Mouse (Mus musculus) myocyte (in vitro differentiated cells): ENCODE data around the gene Psmg1. TPM values are rescaled to one million over a fixed set of nuclear protein-coding genes. Genes with fewer than 3 reads are reported as not detected.

Source experiments
- H3K27me3 ChIP-seq: one replicate; pipeline ENCODE4 v1.6.1; 2011; ENCODE audit not compliant: control insufficient read depth, insufficient read depth, insufficient read length
- H3K36me3 ChIP-seq: one replicate; pipeline ENCODE4 v1.6.1; 2011; ENCODE audit not compliant: control insufficient read depth, insufficient read depth
- H3K4me2 ChIP-seq: one replicate; pipeline ENCODE4 v1.6.1; 2011; ENCODE audit warnings: low read depth, control low read depth
- H3K4me3 ChIP-seq: one replicate; pipeline ENCODE4 v1.5.1; 2011; ENCODE audit warnings: mild to moderate bottlenecking, control low read depth, moderate library complexity
- H3K79me2 ChIP-seq: one replicate; pipeline ENCODE4 v1.6.1; 2011; ENCODE audit not compliant: control insufficient read depth, insufficient read depth
- H3ac ChIP-seq: one replicate; pipeline ENCODE4 v1.6.1; 2011; ENCODE audit not compliant: control insufficient read depth, insufficient read length
- CEBPB ChIP-seq: IDR thresholded peaks from 2 replicates; pipeline ENCODE4 v1.6.1; 2011; ENCODE audit warnings: mild to moderate bottlenecking, moderate library complexity; ENCODE audit not compliant: poor library complexity, insufficient read depth, severe bottlenecking
- E2F4 ChIP-seq: IDR thresholded peaks from one replicate; pipeline ENCODE4 v1.6.1; 2011; ENCODE audit warnings: mild to moderate bottlenecking, control low read depth, moderate library complexity; ENCODE audit not compliant: insufficient read depth
- MAX ChIP-seq: IDR thresholded peaks from one replicate; pipeline ENCODE4 v1.6.1; 2011; ENCODE audit warnings: low read depth, mild to moderate bottlenecking, control low read depth
- MYOD1 ChIP-seq, 3 experiments: IDR thresholded peaks; one replicate each; pipeline ENCODE4 v1.6.1; 2011; ENCODE audit warnings: control low read depth in 2 of 3, low read depth in 2 of 3, mild to moderate bottlenecking in 2 of 3, moderate library complexity in 1 of 3; ENCODE audit not compliant: insufficient read length in 2 of 3, control insufficient read depth in 1 of 3
- MYOG ChIP-seq, 3 experiments: IDR thresholded peaks; one replicate each; pipeline ENCODE4 v1.6.1; 2011; ENCODE audit warnings: control low read depth in 2 of 3, low read depth in 2 of 3, mild to moderate bottlenecking in 2 of 3; ENCODE audit not compliant: insufficient read length in 2 of 3, control insufficient read depth in 1 of 3, insufficient read depth in 1 of 3
- POLR2A ChIP-seq: IDR thresholded peaks from one replicate; pipeline ENCODE4 v1.6.1; 2011; ENCODE audit warnings: low read depth, mild to moderate bottlenecking, control low read depth, moderate library complexity; ENCODE audit not compliant: insufficient read length
- POLR2AphosphoS2 ChIP-seq: IDR thresholded peaks from one replicate; pipeline ENCODE4 v1.6.1; 2011; ENCODE audit warnings: low read depth, control low read depth; ENCODE audit not compliant: insufficient read length
- REST ChIP-seq: IDR thresholded peaks from one replicate; pipeline ENCODE4 v1.6.1; 2011; ENCODE audit warnings: mild to moderate bottlenecking, control low read depth, moderate library complexity; ENCODE audit not compliant: insufficient read depth, insufficient read length
- SRF ChIP-seq: IDR thresholded peaks from one replicate; pipeline ENCODE4 v1.6.1; 2011; ENCODE audit warnings: low read depth; ENCODE audit not compliant: control insufficient read depth, insufficient read length
- TCF12 ChIP-seq: IDR thresholded peaks from one replicate; pipeline ENCODE4 v1.6.1; 2011; ENCODE audit warnings: mild to moderate bottlenecking, control low read depth; ENCODE audit not compliant: poor library complexity, insufficient read depth, severe bottlenecking
- TCF3 ChIP-seq: IDR thresholded peaks from one replicate; pipeline ENCODE4 v1.6.1; 2011; ENCODE audit warnings: low read depth, control low read depth; ENCODE audit not compliant: insufficient read length
- USF1 ChIP-seq: IDR thresholded peaks from one replicate; pipeline ENCODE4 v1.6.1; 2011; ENCODE audit warnings: low read depth, mild to moderate bottlenecking, control low read depth, moderate library complexity
- polyA plus RNA-seq: library from polyadenylated mRNA; unstranded; fragments of >200 nt; fragmentation: generic; extraction: Trizol; gene quantifications from one replicate; pipeline ENCODE4 v1.2.1, GENCODE M21; 2012; ENCODE audit warnings: missing spikeins

The Psmg1 gene
- polyA plus RNA-seq, 1 experiment = 38.5 TPM

DNA sequence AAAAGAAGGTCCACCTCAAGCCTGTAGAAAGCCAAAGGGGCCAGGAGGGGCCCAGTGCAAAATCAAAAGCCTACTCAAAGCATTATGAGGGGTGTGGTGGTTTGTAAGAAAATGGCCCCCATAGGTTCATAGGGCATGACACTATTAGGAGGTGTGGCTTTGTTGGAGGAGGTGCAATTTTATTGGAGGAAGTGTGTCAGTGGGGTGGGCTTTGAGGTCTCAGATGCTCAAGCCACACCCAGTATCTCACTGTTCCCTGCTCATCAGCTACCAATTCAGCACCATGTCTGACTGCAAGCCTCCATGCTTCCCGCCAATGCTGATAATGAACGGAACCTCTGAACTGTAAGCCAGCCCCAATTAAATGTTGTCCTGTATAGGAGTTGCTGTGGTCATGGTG lies 39.3 kb downstream of the Psmg1 start:
- Histone ChIP-seq H3ac (no peak overlapping the region), H3K27me3 (no peaks in the 10 kb centered on the region), H3K36me3 (no peaks in the 10 kb centered on the region), H3K4me3 (no peak overlapping the region), H3K4me2 (no peak overlapping the region), H3K79me2 (no peaks in the 10 kb centered on the region)
- TF ChIP-seq MYOD1 (IDR thresholded peaks at IDR 0.05; ENCODE audit: control insufficient read depth in 1 of 3, insufficient read length in 2 of 3, low read depth in 2 of 3) (no peak), TCF3 (no peak), E2F4 (no peak), POLR2A (no peak), TCF12 (no peak), USF1 (no peak), MAX (no peak)

DNA sequence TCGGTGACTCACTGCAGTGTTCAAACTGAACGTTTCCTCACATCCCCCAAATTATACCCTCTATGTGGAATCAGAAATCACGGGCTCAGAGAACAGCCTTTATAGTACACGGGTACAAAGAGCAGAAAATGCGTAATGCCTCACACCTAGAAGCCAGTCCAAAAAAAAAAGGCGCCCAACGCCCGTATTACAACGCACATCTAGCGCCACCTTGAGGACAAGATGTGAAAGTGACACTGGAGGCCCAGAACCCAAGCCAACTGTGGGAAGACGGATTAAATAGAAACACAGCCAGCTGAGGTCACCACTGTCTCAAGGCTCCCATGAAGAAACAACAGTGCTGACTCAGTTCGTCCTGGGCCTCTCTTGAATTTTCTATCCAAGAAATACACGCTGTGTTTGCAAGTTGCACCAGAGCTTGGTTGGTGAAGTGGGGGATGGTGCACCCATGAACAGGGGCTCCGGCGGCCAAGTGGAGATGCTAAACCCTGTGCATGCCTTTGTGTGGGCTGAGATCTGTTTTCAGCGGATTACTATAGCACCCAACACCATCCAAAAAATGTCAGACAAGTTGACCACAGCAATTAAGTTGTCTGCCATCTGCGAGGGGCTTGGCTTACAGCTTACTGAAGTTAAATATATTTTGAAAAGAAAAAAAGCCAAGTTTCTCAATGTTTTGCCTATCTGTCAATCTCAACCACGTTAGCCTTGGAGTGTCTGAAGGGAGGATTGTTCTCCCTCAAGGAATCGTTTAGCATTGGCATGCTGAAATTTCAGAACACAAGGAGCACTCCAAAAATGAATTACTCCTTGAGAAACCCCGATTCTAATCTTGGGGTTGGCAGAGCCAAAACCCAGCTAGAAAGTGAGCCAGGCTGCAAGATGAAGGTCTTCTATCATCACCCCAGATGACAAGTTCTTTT lies 45.1 kb downstream of the Psmg1 start:
- no peaks in the 10 kb centered on the region for H3K79me2 ChIP-seq
- peak overlapping the region; percentile 59 for H3K4me2 ChIP-seq
- no peaks in the 10 kb centered on the region for H3K27me3 ChIP-seq
- TF ChIP-seq CEBPB (peak; percentile 9; the same call in 1 of the 2 replicates), E2F4 (peak; percentile 9), TCF12 (no peak)
- no peak overlapping the region for H3ac ChIP-seq
- H3K4me3 ChIP-seq = no peak overlapping the region
- no peaks in the 10 kb centered on the region for H3K36me3 ChIP-seq

DNA sequence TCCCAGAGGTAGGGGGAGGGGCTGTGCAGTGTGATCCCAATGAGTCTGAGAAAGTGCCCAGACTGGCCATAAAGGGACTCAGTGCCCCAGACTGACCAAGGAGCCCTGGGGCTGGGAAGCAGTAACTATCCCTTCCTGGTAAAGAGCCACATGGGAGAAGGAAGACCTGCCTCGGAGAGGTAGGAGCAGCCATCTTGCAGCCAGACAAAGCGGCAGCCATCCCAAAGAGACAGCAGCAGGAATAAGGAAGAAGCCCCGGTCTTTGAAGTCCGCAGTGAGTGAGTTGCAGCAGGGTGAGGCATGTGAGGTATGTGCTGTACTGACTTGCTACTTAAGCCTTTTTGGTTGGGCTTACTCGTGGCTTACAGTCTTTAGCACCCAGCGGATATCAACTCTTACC lies 47.6 kb downstream of the Psmg1 start:
- TF ChIP-seq TCF12 = no peak
- no peak for TF ChIP-seq MYOG (IDR thresholded peaks at IDR 0.05; ENCODE audit: control insufficient read depth in 1 of 3, insufficient read depth in 1 of 3, insufficient read length in 2 of 3, low read depth in 2 of 3)
- no peak for TF ChIP-seq E2F4
- no peak for TF ChIP-seq POLR2AphosphoS2
- TF ChIP-seq POLR2A = no peak
- TF ChIP-seq CEBPB = no peak
- TF ChIP-seq MAX = no peak
- TF ChIP-seq REST = no peak
- no peak for TF ChIP-seq MYOD1 (IDR thresholded peaks at IDR 0.05; ENCODE audit: control insufficient read depth in 1 of 3, insufficient read length in 2 of 3, low read depth in 2 of 3)
- no peak for TF ChIP-seq TCF3
- TF ChIP-seq USF1 = no peak
- TF ChIP-seq SRF = no peak
- H3ac ChIP-seq = no peak overlapping the region
- no peak overlapping the region for H3K4me3 ChIP-seq
- no peaks in the 10 kb centered on the region for H3K79me2 ChIP-seq
- H3K36me3 ChIP-seq = no peaks in the 10 kb centered on the region
- no peaks in the 10 kb centered on the region for H3K27me3 ChIP-seq
- no peak overlapping the region for H3K4me2 ChIP-seq

DNA sequence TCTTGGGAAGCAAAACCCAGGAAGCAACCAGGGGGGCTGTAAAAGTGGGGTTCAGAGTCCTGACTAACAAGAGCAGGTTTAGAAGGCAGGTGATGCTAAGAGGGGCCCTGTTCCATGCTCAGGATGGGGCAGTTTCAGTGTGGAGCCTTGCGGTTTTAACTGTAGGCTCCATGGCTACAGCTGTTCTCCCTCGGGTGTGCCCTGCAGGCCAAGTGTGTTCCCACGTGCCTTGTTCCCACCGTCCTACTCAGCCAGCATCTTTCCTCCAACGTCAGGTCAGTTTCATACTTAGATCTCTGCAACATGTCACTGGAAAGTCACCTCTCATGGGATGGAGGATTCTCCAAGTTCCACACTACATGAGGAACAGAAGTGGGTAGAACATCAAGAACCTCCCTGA lies 49.2 kb downstream of the Psmg1 start:
- peak in 2 of 3 experiments; percentile 72 to 74 for TF ChIP-seq MYOG (IDR thresholded peaks at IDR 0.05; ENCODE audit: control insufficient read depth in 1 of 3, insufficient read depth in 1 of 3, insufficient read length in 2 of 3, low read depth in 2 of 3)
- peak in 2 of 3 experiments; percentile 72 to 77 for TF ChIP-seq MYOD1 (IDR thresholded peaks at IDR 0.05; ENCODE audit: control insufficient read depth in 1 of 3, insufficient read length in 2 of 3, low read depth in 2 of 3)
- TF ChIP-seq POLR2AphosphoS2 = no peak
- no peaks in the 10 kb centered on the region for H3K36me3 ChIP-seq
- H3K4me2 ChIP-seq = no peak overlapping the region
- no peak overlapping the region for H3ac ChIP-seq
- H3K27me3 ChIP-seq = no peaks in the 10 kb centered on the region
- H3K4me3 ChIP-seq = no peak overlapping the region
- H3K79me2 ChIP-seq = no peaks in the 10 kb centered on the region

DNA sequence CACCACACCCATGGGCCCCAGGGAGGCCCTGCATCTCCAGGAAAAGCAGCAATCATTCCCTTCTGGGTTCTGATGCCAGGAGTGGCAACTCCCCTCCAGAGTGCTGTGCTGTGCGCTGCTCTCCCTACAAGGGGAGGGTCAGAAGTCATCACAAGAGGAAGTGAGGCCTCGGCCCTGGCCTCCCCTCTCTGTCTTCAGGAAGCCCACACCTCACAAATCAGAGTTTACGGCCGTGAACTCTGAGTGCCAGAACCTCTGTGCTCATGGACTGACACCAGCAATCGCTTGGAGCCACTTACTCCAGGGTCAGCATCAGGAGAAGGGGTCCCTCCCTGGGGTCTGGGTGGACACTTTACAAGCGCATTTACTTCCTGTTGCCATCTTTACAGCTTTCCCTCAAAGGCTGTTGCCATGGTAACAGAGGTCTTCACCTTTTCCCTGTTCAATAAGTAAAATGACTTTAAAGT lies 55.2 kb downstream of the Psmg1 start:
- no peak for TF ChIP-seq POLR2A
- TF ChIP-seq TCF12 = no peak
- no peak for TF ChIP-seq REST
- no peak for TF ChIP-seq TCF3
- no peak for TF ChIP-seq SRF
- no peak for TF ChIP-seq E2F4
- TF ChIP-seq MAX = no peak
- TF ChIP-seq MYOG (IDR thresholded peaks at IDR 0.05; ENCODE audit: control insufficient read depth in 1 of 3, insufficient read depth in 1 of 3, insufficient read length in 2 of 3, low read depth in 2 of 3) = no peak
- TF ChIP-seq MYOD1 (IDR thresholded peaks at IDR 0.05; ENCODE audit: control insufficient read depth in 1 of 3, insufficient read length in 2 of 3, low read depth in 2 of 3) = no peak
- TF ChIP-seq POLR2AphosphoS2 = no peak
- no peak for TF ChIP-seq CEBPB
- TF ChIP-seq USF1 = no peak
- Histone ChIP-seq H3K79me2 (no peaks in the 10 kb centered on the region), H3K27me3 (no peaks in the 10 kb centered on the region), H3ac (no peak overlapping the region), H3K36me3 (no peaks in the 10 kb centered on the region), H3K4me2 (no peak overlapping the region), H3K4me3 (no peak overlapping the region)
